Mouse (Mus musculus) splenic B cell, adult 2 months (primary cell): Measurements from ENCODE around the gene Dnajc8.
"Not testable (repeated sequence)": the region's sequence is repeated elsewhere in the genome, so short reads cannot be mapped to it uniquely, and the experiment has no call there.

Experiments used
- DNase-seq: peaks from one replicate; pipeline ENCODE4 v3.0.0-alpha.2; 2011; ENCODE audit warnings: low read depth, low spot score
- H3K27me3 ChIP-seq: 2 replicates; pipeline ENCODE4 v1.6.1; 2012; ENCODE audit warnings: mild to moderate bottlenecking, low read length, moderate library complexity, mixed read lengths; ENCODE audit not compliant: control insufficient read depth, poor library complexity, insufficient read depth, severe bottlenecking
- H3K36me3 ChIP-seq: 2 replicates; pipeline ENCODE4 v1.6.1; 2012; ENCODE audit warnings: mild to moderate bottlenecking, low read length, moderate library complexity, mixed read lengths; ENCODE audit not compliant: control insufficient read depth, poor library complexity, insufficient read depth, severe bottlenecking

Gene Dnajc8

GRCm38 (mm10) chr4:132569115-132569514 is 33.8 kb downstream of the Dnajc8 start:
- H3K36me3 ChIP-seq = no peaks in the 10 kb centered on the region
- peak; percentile 47 for DNase-seq

DNA sequence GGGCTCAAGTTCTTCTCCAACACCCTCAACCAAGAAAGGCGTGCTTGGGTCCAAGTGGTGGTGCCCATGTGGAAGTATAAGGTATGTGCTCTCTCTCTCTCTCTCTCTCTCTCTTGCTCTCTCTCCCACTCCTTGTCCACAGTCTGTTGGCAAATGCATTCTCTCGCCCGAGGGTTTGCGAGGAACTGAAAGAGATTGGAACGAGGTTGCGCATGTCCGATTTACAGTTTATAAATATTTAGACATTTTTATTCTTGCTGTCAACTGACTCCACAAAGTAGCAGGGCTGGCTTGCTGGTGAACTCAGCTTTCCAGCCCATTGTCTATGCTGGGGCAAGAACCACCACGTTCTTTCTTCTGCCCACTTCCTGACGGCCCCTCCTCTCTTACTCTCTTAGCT is 35.8 kb downstream of the Dnajc8 start:
- Histone ChIP-seq H3K27me3 (no peaks in the 10 kb centered on the region), H3K36me3 (no peaks in the 10 kb centered on the region)
- no peak for DNase-seq

More at GRCm38 (mm10) chr4:132569115-132569514, 33.8 kb downstream of the Dnajc8 start:
- H3K27me3 ChIP-seq = no peaks in the 10 kb centered on the region

- Histone ChIP-seq H3K27me3 (no peaks in the 10 kb centered on the region), H3K36me3 (no peaks in the 10 kb centered on the region)
- peak; percentile 66 for DNase-seq
Observed at GRCm38 (mm10) chr4:132573327-132573726, 38.0 kb downstream of the Dnajc8 start.

GRCm38 (mm10) chr4:132574809-132575347 is 39.5 kb downstream of the Dnajc8 start:
- no peak for DNase-seq
- H3K27me3 ChIP-seq = no peaks in the 10 kb centered on the region
- H3K36me3 ChIP-seq = no peaks in the 10 kb centered on the region

DNA sequence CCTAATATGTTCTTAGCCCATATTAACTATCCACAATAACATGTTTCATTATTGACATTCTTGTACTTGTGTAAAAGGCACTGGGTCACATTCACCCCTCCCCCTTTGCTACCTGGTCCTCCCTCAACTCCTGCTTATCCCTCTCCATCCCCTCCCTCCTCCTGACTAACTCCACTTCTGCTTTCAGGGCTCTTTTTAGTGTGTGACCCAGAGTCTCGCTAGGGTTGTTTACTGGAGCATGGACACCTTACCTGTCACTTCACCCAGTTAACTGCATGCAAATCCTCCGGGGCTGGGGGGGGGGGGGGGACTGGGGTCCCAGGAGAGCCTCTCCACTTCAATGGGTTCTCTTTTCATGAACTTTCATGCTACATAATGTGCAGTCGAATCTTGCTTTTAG is 48.4 kb downstream of the Dnajc8 start:
- peak; percentile 88 for DNase-seq
- Histone ChIP-seq H3K27me3 (no peaks in the 10 kb centered on the region), H3K36me3 (no peaks in the 10 kb centered on the region)

DNA sequence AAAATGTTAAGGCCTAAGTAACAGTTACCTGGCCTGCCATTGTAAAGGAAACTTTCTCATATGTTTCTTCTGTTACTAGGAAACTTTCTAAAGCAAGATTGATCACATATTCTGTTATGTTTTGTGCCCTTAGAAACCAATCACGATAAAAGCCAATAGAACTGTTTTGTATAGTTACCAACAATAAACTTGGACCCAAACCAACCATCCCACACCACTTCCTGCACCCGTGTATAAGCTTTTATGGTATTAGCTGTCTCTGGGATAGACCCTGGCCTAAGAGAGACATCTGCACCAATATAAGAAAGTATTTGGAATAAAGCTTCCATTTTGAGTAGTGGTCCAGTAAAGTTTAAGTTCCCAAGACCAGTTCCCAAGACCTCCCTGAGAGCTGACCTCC is 49.6 kb downstream of the Dnajc8 start:
- DNase-seq = peak; percentile 52
- H3K27me3 ChIP-seq = no peaks in the 10 kb centered on the region
- H3K36me3 ChIP-seq = no peaks in the 10 kb centered on the region

- H3K27me3 ChIP-seq = no peaks in the 10 kb centered on the region
- H3K36me3 ChIP-seq = no peaks in the 10 kb centered on the region
- DNase-seq = peak; percentile 67
Observed at GRCm38 (mm10) chr4:132586282-132586681, 50.9 kb downstream of the Dnajc8 start.

DNA sequence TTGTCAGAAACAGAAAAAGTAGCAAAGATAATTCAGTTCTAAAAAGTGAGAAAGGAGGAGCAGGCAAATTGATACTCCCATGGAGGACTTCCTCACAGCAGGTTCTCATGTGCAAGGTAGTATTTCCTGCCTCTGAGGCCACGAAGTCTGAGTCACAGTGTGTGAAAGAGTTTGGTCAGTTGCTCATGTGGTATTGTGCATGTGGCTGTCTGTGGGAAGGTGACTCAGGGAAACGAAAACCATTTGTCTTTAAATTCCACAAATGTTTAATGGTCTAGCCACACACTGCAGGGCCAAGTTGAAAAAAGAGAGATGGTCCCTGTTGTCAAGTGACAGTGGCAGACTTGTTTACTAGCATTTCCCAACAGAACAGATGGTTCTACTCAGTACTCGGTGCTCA is 53.2 kb downstream of the Dnajc8 start:
- Histone ChIP-seq H3K36me3 (no peaks in the 10 kb centered on the region), H3K27me3 (no peaks in the 10 kb centered on the region)
- peak; percentile 74 for DNase-seq

DNA sequence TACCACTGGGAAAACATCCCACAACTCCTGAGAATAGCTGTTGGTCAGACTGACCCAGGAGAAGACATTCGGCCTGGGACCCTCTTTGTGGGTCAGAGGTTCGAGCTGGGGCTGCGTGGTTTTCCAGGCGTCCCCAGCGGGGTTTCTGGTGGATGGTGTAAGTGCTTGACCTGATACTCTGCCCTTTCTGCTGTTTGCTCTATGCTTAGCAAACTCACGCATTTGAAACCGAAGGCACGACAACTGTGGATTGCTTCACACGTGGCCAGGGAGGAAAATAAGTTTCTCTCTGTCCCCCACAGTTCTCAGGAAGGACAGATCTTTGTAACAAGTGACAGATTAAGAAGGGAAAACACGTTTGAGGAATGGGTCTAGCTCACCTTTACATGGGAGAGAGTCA is 55.3 kb downstream of the Dnajc8 start:
- no peaks in the 10 kb centered on the region for H3K27me3 ChIP-seq
- DNase-seq = no peak
- H3K36me3 ChIP-seq = no peaks in the 10 kb centered on the region

DNA sequence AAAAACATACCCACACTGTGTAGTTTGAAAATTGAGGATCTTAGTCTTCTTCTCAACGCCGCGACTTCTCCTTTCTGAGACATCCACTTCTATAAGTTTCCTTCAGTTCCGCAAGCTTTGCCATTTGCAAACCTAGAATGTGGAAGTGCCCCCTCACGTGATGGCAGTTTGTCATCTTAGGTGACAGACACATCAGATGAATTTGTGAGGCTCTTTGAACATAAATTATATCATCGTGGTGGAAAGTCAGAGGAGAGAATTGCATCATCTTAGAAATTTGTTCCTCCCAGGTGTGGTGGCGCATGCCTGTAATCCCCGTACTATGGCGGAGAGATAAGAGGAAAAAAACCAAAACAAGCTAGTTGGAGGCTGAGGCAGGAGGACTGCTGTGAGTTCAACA is 57.6 kb downstream of the Dnajc8 start:
- peak; percentile 95 for DNase-seq
- Histone ChIP-seq H3K27me3 (no peaks in the 10 kb centered on the region), H3K36me3 (no peaks in the 10 kb centered on the region)

DNA sequence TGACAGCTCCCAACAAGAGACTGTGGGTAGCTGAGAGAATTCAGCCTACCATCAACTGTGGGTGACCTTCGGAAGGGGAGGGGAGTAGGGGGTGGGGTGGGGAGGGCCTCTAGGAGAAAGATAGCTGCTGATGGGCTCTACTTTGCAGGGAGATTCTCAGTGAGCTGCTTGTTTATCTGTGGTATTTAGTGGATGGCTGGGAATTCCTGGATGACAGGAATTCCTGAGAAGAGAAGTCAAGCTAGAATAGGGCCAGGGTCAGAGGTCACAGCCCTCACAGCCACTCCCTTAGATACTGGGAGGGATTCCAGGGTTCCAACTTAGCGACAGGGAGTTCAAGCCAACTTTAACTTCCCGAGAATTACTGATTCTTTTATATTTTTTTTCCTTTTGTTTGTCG is 58.8 kb downstream of the Dnajc8 start:
- H3K27me3 ChIP-seq = no peaks in the 10 kb centered on the region
- H3K36me3 ChIP-seq = no peaks in the 10 kb centered on the region
- no peak for DNase-seq

DNA sequence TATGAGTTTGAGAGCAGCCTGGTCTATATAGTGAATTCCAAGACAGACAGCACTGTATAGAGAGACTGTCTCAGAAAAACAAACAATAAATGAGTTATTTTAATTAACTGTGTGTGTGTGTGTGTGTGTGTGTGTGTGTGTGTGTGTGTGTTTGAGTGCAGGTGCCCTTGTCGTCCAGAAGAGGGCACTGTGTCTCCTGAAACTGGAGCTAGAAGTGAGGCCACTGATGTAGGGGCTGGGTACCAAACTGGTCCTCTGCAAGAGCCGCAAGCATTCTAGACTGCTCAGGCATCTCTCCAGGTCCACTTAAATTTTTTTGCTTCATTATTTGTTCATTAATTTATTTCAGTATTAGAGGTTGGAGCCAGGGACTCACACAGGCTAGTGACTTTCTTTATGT is 63.5 kb downstream of the Dnajc8 start:
- no peak for DNase-seq
- Histone ChIP-seq H3K36me3 (no peaks in the 10 kb centered on the region), H3K27me3 (no peaks in the 10 kb centered on the region)

- H3K27me3 ChIP-seq = no peaks in the 10 kb centered on the region
- H3K36me3 ChIP-seq = no peaks in the 10 kb centered on the region
- no peak for DNase-seq
Observed at GRCm38 (mm10) chr4:132599764-132600163, 64.4 kb downstream of the Dnajc8 start.

GRCm38 (mm10) chr4:132600465-132600864 is 65.1 kb downstream of the Dnajc8 start:
- DNase-seq = no peak
- Histone ChIP-seq H3K36me3 (no peaks in the 10 kb centered on the region), H3K27me3 (no peaks in the 10 kb centered on the region)

- DNase-seq, H3K27me3 ChIP-seq, H3K36me3 ChIP-seq: not testable (repeated sequence)
Observed at GRCm38 (mm10) chr4:132601242-132601641, 65.9 kb downstream of the Dnajc8 start.
